Comparison of ENCODE assay signal across 15 mouse cellular contexts in genomic region chr9:87452571-87452970, GRCm38 (mm10).
DNase-seq lines count a peak whose midpoint lies in the region.
"Had no signal": no experiment of that assay in that cellular context is flagged by ENCODE, and none has a peak within 500 bp of the region (broad histone marks: within the 10 kb centered on the region; RNA-seq: fewer than 3 reads in every experiment).

No protein-coding gene starts in this region.

- peak; percentile 59 for DNase-seq in forelimb bud, embryonic 11.5 days (ENCODE audit: low read depth, low spot score)
- peak; percentile 71 for DNase-seq in hindlimb bud, embryonic 11.5 days (ENCODE audit: extremely low spot score, low read depth, low spot score)
- DNase-seq in testis, postnatal 10 days (ENCODE audit: low spot score), result no peak
- no peak for DNase-seq in T-cell, adult 2 months (ENCODE audit: low spot score)
- DNase-seq: adrenal gland, adult 2 months; adrenal gland, adult 8-10 months; adrenal gland, postnatal 10 days; adrenal gland, postnatal 14 days; adrenal gland, postnatal 25 days; adrenal gland, postnatal 36 days; B cell, adult 2 months; cerebellum, adult 11 months; cerebellum, adult 11-12 months; cerebellum, adult 18-20 months; cerebellum, adult 2 months had no signal

Comparison
In these comparisons a context has a peak if more than half of its experiments do, and no peak if none do; other contexts are left out.
1. DNase-seq: peak in forelimb bud, embryonic 11.5 days (single experiment) and hindlimb bud, embryonic 11.5 days (single experiment); none in testis, postnatal 10 days (single experiment) and T-cell, adult 2 months (single experiment).